Mouse (Mus musculus) olfactory bulb, adult 2 months (tissue): ENCODE results near the gene Aspg.

ENCODE experiments used
- CTCF ChIP-seq: fragments of 200-500 bp; IDR thresholded peaks from 2 replicates; pipeline ENCODE4 v1.5.1; 2012; ENCODE audit warnings: low read depth, mild to moderate bottlenecking, low read length, moderate library complexity; ENCODE audit not compliant: insufficient read depth
- POLR2A ChIP-seq: fragments of 200-500 bp; IDR thresholded peaks from 2 replicates; pipeline ENCODE4 v1.6.1; 2012; ENCODE audit warnings: mild to moderate bottlenecking, low read depth, low read length, moderate library complexity; ENCODE audit not compliant: insufficient read depth

- TF ChIP-seq POLR2A (no peak), CTCF (no peak)
These were observed 17.7 kb upstream of the Aspg start for GRCm38 (mm10) chr12:112088609-112089324.
